Mouse (Mus musculus) limb, embryonic 14.5 days (tissue): ENCODE measurements around the gene Magi1. TPM values are rescaled to one million over a fixed set of nuclear protein-coding genes. Genes with fewer than 3 reads are reported as not detected.

Source experiments
- ATAC-seq: fragments of 200-750 bp; cut with Nextera tagmentation; 2 replicates; pipeline ENCODE4 v1.8.0; 2017; ENCODE audit warnings: low read depth, moderate number of reproducible peaks, moderate TSS enrichment; ENCODE audit not compliant: low FRiP score
- DNase-seq: peaks from one replicate; pipeline ENCODE4 v3.0.0-alpha.2; 2015; ENCODE audit warnings: low spot score
- H3K27ac ChIP-seq: fragments of 300-500 bp; sonication (generic); replicated peaks from 2 replicates; pipeline ENCODE4 v1.5.1; 2014; ENCODE audit warnings: low read depth, mild to moderate bottlenecking, low read length, moderate library complexity, mixed read lengths
- H3K27me3 ChIP-seq: fragments of 300-500 bp; sonication (generic); 2 replicates; pipeline ENCODE4 v1.6.1; 2014; ENCODE audit warnings: low read length, mixed read lengths; ENCODE audit not compliant: control insufficient read depth, insufficient read depth
- H3K36me3 ChIP-seq: fragments of 300-500 bp; sonication (generic); 2 replicates; pipeline ENCODE4 v1.6.1; 2014; ENCODE audit warnings: mild to moderate bottlenecking, low read length, moderate library complexity, mixed read lengths; ENCODE audit not compliant: control insufficient read depth, insufficient read depth
- H3K4me1 ChIP-seq: fragments of 300-500 bp; sonication (generic); 2 replicates; pipeline ENCODE4 v1.6.1; 2014; ENCODE audit warnings: antibody characterized with exemption, low read length, mixed read lengths; ENCODE audit not compliant: control insufficient read depth, insufficient read depth
- H3K4me2 ChIP-seq: fragments of 300-500 bp; sonication (generic); replicated peaks from 2 replicates; pipeline ENCODE4 v1.6.1; 2014; ENCODE audit warnings: low read depth, mild to moderate bottlenecking, low read length, moderate library complexity; ENCODE audit not compliant: severe bottlenecking
- H3K4me3 ChIP-seq: fragments of 300-500 bp; sonication (generic); replicated peaks from 2 replicates; pipeline ENCODE4 v1.5.1; 2014; ENCODE audit warnings: low read length
- H3K9ac ChIP-seq: fragments of 300-500 bp; sonication (generic); 2 replicates; pipeline ENCODE4 v1.6.1; 2014; ENCODE audit warnings: mild to moderate bottlenecking, low read depth, low read length, moderate library complexity; ENCODE audit not compliant: severe bottlenecking
- H3K9me3 ChIP-seq: fragments of 300-500 bp; sonication (generic); 2 replicates; pipeline ENCODE4 v1.6.1; 2016; ENCODE audit warnings: low read length; ENCODE audit not compliant: control insufficient read depth
- POLR2A ChIP-seq: fragments of 200-500 bp; IDR thresholded peaks from 2 replicates; pipeline ENCODE4 v1.8.0; 2012; ENCODE audit warnings: inconsistent platforms, mild to moderate bottlenecking, moderate library complexity, borderline replicate concordance; ENCODE audit not compliant: insufficient read depth, insufficient read length; ENCODE audit errors: extremely low read depth
- WGBS: fragments of 180-500 bp; shearing (Covaris S2); extraction: QIAGEN DNeasy Blood & Tissue Kit; methylation state at CpG from one replicate; pipeline ENCODE4 v1.1.7; 2014; 5-methylcytosine and 5-hydroxymethylcytosine counted together
- polyA plus RNA-seq, 2 experiments: library from polyadenylated mRNA; depleted of rRNA in 1 of 2; stranded (reverse) in 1 of 2; unstranded in 1 of 2; fragments of >200 nt; fragmentation: Nextera tagmentation in 1 of 2; extraction: Ambion mirVana in 1 of 2; gene quantifications; 2 replicates each; pipeline versions ENCODE4 v1.2.1 to v1.2.3; 2012 to 2014

Gene Magi1
- polyA plus RNA-seq, 2 experiments: 9.7 to 15.0 TPM

DNA sequence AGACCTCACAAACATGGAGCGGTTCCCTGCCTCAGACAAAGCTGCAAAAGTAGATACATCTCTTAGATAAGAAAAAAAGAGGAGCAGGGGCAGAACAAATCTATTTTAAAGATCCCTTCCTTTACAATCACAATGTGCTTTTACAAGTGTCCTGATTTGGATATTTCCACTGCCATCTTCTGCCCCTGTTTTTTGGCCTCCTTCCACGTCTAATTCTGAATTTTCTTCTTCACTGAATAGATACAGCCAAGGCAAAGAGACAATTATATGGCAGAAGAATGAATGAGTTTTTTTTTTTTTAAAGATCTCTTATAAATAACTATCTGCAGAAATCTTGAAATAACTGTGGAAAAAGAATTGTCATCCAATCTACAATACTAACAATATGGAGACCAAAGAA is 409.3 kb downstream of the Magi1 start:
- no peaks in the 10 kb centered on the region for H3K9me3 ChIP-seq
- 80% methylated on average over 2 of the region's 2 CpGs for WGBS
- no peak overlapping the region for H3K9ac ChIP-seq
- no peaks in the 10 kb centered on the region for H3K4me1 ChIP-seq
- no peak overlapping the region for H3K4me2 ChIP-seq
- DNase-seq: no peak
- H3K36me3 ChIP-seq: no peaks in the 10 kb centered on the region
- no peak for ATAC-seq
- H3K27ac ChIP-seq: no peak overlapping the region
- H3K27me3 ChIP-seq: no peaks in the 10 kb centered on the region
- no peak for TF ChIP-seq POLR2A
- no peak overlapping the region for H3K4me3 ChIP-seq

DNA sequence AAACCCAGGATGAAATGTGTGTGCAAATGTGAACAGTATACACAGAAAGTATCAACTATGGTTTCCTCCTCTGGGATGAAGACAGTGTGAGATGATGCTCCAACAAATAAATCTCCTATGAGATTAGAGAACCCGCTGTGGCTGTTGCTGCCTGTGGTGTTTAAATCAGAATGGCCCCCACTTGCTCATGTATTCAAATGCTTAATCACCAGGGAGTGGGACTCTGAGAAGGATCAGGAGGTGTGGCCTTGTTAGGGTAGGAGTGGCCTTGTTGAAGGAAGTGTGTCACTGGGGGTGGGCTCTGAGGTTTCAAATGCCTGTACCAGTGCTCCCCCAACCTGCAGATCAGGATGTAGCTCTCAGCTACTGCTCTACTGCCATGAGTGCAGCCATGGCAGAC is 410.2 kb downstream of the Magi1 start:
- H3K4me2 ChIP-seq: no peak overlapping the region
- H3K4me1 ChIP-seq: no peaks in the 10 kb centered on the region
- no peak overlapping the region for H3K4me3 ChIP-seq
- TF ChIP-seq POLR2A: no peak
- H3K36me3 ChIP-seq: no peaks in the 10 kb centered on the region
- H3K9me3 ChIP-seq: no peaks in the 10 kb centered on the region
- WGBS: 61% methylated on average over 1 of the region's 1 CpGs
- H3K27me3 ChIP-seq: no peaks in the 10 kb centered on the region
- H3K9ac ChIP-seq: no peak overlapping the region
- no peak overlapping the region for H3K27ac ChIP-seq
- no peak for DNase-seq
- no peak for ATAC-seq

DNA sequence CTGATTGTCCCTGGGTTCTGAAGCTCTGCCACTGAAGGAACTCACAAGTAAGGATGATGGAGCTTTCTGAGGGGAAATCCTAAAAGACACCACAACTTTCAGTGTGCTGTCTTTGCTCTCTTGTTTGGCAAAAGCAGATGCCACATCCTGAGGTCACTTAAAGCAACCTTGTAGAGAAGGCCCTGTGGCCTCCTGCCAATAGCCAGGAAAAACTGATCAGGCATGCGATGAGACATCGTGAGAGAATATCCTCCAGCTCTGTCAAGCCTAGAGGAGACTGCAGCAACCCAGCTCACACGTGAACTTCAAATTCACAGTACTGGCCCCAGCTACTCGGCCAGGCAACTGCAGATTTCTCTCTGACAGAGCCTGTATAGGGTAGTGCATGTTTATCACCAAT is 412.2 kb downstream of the Magi1 start:
- H3K9ac ChIP-seq: no peak overlapping the region
- no peaks in the 10 kb centered on the region for H3K36me3 ChIP-seq
- H3K27ac ChIP-seq: no peak overlapping the region
- H3K4me3 ChIP-seq: no peak overlapping the region
- no peaks in the 10 kb centered on the region for H3K9me3 ChIP-seq
- no peak overlapping the region for H3K4me2 ChIP-seq
- ATAC-seq (no peak), DNase-seq (no peak)
- 72% methylated on average over 4 of the region's 4 CpGs for WGBS
- no peaks in the 10 kb centered on the region for H3K4me1 ChIP-seq
- TF ChIP-seq POLR2A: no peak
- no peaks in the 10 kb centered on the region for H3K27me3 ChIP-seq

DNA sequence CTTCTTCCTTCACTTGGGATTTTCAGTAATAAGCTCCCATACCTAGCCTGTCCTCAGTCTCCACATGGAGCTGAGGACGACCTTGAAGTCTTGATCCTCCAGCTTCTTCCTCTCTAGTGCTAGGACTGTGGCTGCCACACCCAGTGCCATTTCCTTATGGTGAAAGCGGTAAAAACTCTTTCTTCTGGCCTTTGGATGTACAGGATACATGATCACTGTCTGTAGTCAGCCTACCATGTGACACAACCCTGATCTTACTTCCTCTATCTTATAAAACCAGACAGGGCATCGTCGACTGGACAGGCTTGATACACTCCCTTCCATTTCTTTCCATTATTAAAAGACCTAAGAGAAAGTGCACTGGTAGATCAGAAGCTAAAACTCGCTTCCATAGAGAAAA is 413.7 kb downstream of the Magi1 start:
- H3K9ac ChIP-seq: no peak overlapping the region
- H3K36me3 ChIP-seq: no peaks in the 10 kb centered on the region
- 50% methylated on average over 5 of the region's 5 CpGs for WGBS
- no peaks in the 10 kb centered on the region for H3K9me3 ChIP-seq
- ATAC-seq (no peak), DNase-seq (no peak)
- no peak overlapping the region for H3K4me3 ChIP-seq
- H3K4me2 ChIP-seq: no peak overlapping the region
- H3K27ac ChIP-seq: no peak overlapping the region
- H3K27me3 ChIP-seq: no peaks in the 10 kb centered on the region
- H3K4me1 ChIP-seq: no peaks in the 10 kb centered on the region
- TF ChIP-seq POLR2A: no peak

DNA sequence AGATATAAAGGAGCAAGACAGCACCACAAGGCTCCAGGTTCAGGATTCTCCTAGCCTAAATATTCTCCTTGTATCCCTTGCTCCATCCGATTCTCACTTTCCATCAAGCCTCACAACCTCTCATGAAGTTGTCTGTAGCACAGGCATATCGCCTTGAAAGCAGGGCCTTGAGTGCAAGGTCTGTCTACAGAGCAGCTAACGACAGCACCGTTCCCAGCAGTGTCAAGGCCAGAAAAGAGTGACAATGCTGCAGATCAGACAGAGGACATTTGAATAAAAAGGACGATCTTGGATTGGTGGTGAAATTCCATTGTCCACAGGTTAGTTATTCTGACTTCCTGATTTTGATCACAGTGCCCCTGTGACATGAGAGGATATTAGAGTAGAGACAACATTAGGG is 421.5 kb downstream of the Magi1 start:
- Histone ChIP-seq H3K9ac (no peak overlapping the region), H3K4me3 (no peak overlapping the region), H3K9me3 (no peaks in the 10 kb centered on the region), H3K4me2 (no peak overlapping the region), H3K27me3 (no peaks in the 10 kb centered on the region), H3K4me1 (peaks cover 3% of the 10 kb centered on the region; the same call in 1 of the 2 replicates), H3K36me3 (no peaks in the 10 kb centered on the region), H3K27ac (no peak overlapping the region)
- TF ChIP-seq POLR2A: no peak
- no peak for ATAC-seq
- no peak for DNase-seq
- WGBS: 91% methylated on average over 5 of the region's 5 CpGs

DNA sequence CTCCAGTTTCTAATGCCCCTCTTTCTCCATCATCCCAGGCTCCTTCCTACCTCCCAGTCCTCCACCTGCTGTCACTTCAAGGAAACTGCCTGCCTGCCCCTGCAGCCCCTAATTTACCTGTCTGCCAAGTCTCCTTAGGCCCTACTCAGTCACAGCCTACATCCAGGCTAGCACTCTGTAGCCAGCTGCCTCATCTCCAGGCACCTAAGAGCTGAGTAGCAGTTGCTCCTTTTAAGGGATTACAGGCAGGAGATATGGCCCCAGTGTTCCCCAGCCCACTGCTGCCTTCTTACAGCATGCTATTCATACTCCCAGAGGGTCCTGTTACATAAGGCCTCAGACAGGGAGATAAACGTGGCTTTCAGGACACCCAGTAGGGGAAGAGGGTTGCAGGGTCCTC is 426.9 kb downstream of the Magi1 start:
- 15% methylated on average over 1 of the region's 1 CpGs for WGBS
- Histone ChIP-seq H3K9me3 (no peaks in the 10 kb centered on the region), H3K9ac (no peak overlapping the region), H3K36me3 (no peaks in the 10 kb centered on the region), H3K4me2 (no peak overlapping the region), H3K4me1 (peaks cover 18% of the 10 kb centered on the region), H3K27ac (no peak overlapping the region), H3K27me3 (no peaks in the 10 kb centered on the region), H3K4me3 (no peak overlapping the region)
- DNase-seq: no peak
- TF ChIP-seq POLR2A: no peak
- ATAC-seq: no peak
